21 mouse cellular contexts compared by ENCODE assay signal in the genomic region with DNA sequence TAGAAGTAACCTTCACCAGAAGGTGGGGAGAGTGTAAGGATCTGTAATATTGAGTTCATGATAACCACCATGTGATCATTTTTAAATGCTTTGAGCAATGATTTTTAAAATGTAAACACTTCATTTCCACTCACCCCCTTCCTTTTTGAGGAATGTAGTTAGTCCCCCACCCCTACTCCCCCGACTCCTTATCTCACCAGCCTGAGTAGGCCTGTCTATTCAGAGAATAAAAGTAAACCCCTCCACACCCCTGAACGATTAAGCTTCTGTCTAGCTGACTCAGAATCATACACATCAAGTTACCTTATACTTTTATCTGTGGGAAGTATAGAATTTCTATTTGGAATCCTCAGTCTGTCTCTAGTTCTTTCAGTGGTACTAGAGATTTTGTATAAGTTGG.
DNase-seq lines count a peak whose midpoint lies in the region; ATAC-seq and TF ChIP-seq lines count a peak whose summit lies in the region.
"Had no signal": no experiment of that assay in that cellular context is flagged by ENCODE, and none has a peak within 500 bp of the region (broad histone marks: within the 10 kb centered on the region; RNA-seq: fewer than 3 reads in every experiment).

No protein-coding gene starts in this region.

- H3K4me2 ChIP-seq in lung, embryonic 14.5 days = no peak overlapping the region
- H3K4me2 ChIP-seq in lung, embryonic 16.5 days (ENCODE audit: low read depth, low read length) = no peak overlapping the region
- H3K4me2 ChIP-seq: embryonic facial prominence, embryonic 13.5 days; embryonic facial prominence, embryonic 15.5 days; forebrain, embryonic 12.5 days had no signal

- H3K27ac ChIP-seq in lung, embryonic 14.5 days (ENCODE audit: low read depth) = no peak overlapping the region
- no peak overlapping the region for H3K27ac ChIP-seq in lung, embryonic 16.5 days (ENCODE audit: low read length)
- H3K27ac ChIP-seq: embryonic facial prominence, embryonic 13.5 days; embryonic facial prominence, embryonic 15.5 days; forebrain, embryonic 10.5 days; forebrain, embryonic 12.5 days had no signal

- DNase-seq in lung, embryonic 14.5 days = peak; percentile 18
- DNase-seq in lung, postnatal 14 days = no peak
- no peak for DNase-seq in lung, postnatal 25 days (ENCODE audit: low spot score)
- DNase-seq: adrenal gland, adult 2 months; adrenal gland, postnatal 10 days; adrenal gland, postnatal 25 days; cerebellum, adult 11 months; cerebellum, adult 18-20 months; cerebellum, adult 8-10 months; cerebellum, adult 9-11 months; cerebellum, postnatal 14 days; cerebellum, postnatal 36 days; embryo, embryonic 11 days had no signal

- 0 out of 2 replicates have a peak, but pooled peaks cover 4% of the 10 kb centered on the region for H3K9me3 ChIP-seq in lung, embryonic 14.5 days (ENCODE audit: low read depth, low read length)
- 0 out of 2 replicates have a peak, but pooled peaks cover 2% of the 10 kb centered on the region for H3K9me3 ChIP-seq in lung, embryonic 16.5 days (ENCODE audit: control insufficient read depth, low read length)
- H3K9me3 ChIP-seq: embryonic facial prominence, embryonic 13.5 days; embryonic facial prominence, embryonic 15.5 days had no signal

- WGBS in lung, embryonic 14.5 days = 4% methylated on average over 2 of the region's 2 CpGs
- WGBS in lung, embryonic 16.5 days = 12% methylated on average over 2 of the region's 2 CpGs

- H3K4me3 ChIP-seq in lung, embryonic 14.5 days (ENCODE audit: low read depth, low read length) = no peak overlapping the region
- no peak overlapping the region for H3K4me3 ChIP-seq in lung, embryonic 16.5 days (ENCODE audit: low read length)
- H3K4me3 ChIP-seq: embryonic facial prominence, embryonic 13.5 days; embryonic facial prominence, embryonic 15.5 days; erythroblast, embryonic 14.5 days; forebrain, embryonic 10.5 days; forebrain, embryonic 12.5 days had no signal

- H3K9ac ChIP-seq in lung, embryonic 14.5 days = no peak overlapping the region
- H3K9ac ChIP-seq in lung, embryonic 16.5 days (ENCODE audit: low read length) = no peak overlapping the region
- H3K9ac ChIP-seq: embryonic facial prominence, embryonic 13.5 days; embryonic facial prominence, embryonic 15.5 days; forebrain, embryonic 12.5 days had no signal

- ATAC-seq in lung, embryonic 14.5 days (ENCODE audit: insufficient read depth) = peak; percentile 75
- peak; percentile 74 for ATAC-seq in lung, embryonic 16.5 days (ENCODE audit: low read depth)
- ATAC-seq: forebrain, embryonic 14.5 days; forebrain, embryonic 16.5 days had no signal

- no peak for TF ChIP-seq CTCF in lung, embryonic 14.5 days (IDR thresholded peaks at IDR 0.05; ENCODE audit: low read depth)

- no peaks in the 10 kb centered on the region for H3K36me3 ChIP-seq in lung, embryonic 14.5 days (ENCODE audit: insufficient read depth)
- H3K36me3 ChIP-seq in lung, embryonic 16.5 days (ENCODE audit: control insufficient read depth, insufficient read depth, low read length) = peaks cover 7% of the 10 kb centered on the region
- H3K36me3 ChIP-seq: embryonic facial prominence, embryonic 15.5 days; forebrain, embryonic 12.5 days had no signal

- no peaks in the 10 kb centered on the region for H3K4me1 ChIP-seq in lung, embryonic 14.5 days (ENCODE audit: insufficient read depth)
- no peaks in the 10 kb centered on the region; the same call in 1 of the 2 replicates for H3K4me1 ChIP-seq in lung, embryonic 16.5 days (replicated peaks; ENCODE audit: control insufficient read depth, insufficient read depth, low read length)
- H3K4me1 ChIP-seq: embryonic facial prominence, embryonic 13.5 days; embryonic facial prominence, embryonic 15.5 days; forebrain, embryonic 12.5 days had no signal

- H3K27me3 ChIP-seq in lung, embryonic 14.5 days (ENCODE audit: insufficient read depth, low read length) = no peaks in the 10 kb centered on the region
- no peaks in the 10 kb centered on the region for H3K27me3 ChIP-seq in lung, embryonic 16.5 days (ENCODE audit: control insufficient read depth, insufficient read depth, low read depth, low read length)
- H3K27me3 ChIP-seq: embryonic facial prominence, embryonic 13.5 days; embryonic facial prominence, embryonic 15.5 days; forebrain, embryonic 12.5 days had no signal
